Mouse (Mus musculus): ENCODE results near the gene Ccdc126. TPM values are rescaled to one million over a fixed set of nuclear protein-coding genes. Genes with fewer than 3 reads are reported as not detected.
"Not testable (repeated sequence)": the region's sequence is repeated elsewhere in the genome, so short reads cannot be mapped to it uniquely, and the experiment has no call there.

Ccdc126 gene
- polyA plus RNA-seq, 1 experiment from 2014 or later: 13.7 TPM

DNA sequence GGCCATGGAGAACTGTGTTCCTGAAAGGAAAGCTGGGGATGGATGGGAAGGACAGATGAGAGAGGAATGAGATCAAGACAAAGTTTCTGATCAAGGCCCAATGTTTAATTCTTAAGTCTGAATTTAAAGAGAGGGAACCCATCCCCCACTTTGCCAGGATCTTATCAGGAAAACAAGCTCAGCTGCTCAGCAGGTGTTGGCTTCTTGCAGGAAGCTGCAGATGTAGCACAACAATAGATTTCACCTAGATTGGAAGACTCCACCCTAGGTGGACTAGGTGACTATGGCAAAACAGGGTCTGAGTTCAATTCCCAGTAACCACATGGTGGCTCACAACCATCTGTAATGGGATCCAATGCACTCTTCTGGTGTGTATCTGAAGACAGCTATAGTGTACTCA is 20.8 kb upstream of the Ccdc126 start:
- H3K4me2 ChIP-seq (ENCODE audit: low read length): no peak overlapping the region
- H3K4me1 ChIP-seq (replicated peaks; ENCODE audit: control insufficient read depth, insufficient read depth, low read length): no peaks in the 10 kb centered on the region
- ATAC-seq (replicated peaks; ENCODE audit: low FRiP score, low TSS enrichment, low read depth) (no peak), DNase-seq (ENCODE audit: low spot score) (no peak)
- H3K27ac ChIP-seq (ENCODE audit: low read depth): no peak overlapping the region
- no peaks in the 10 kb centered on the region for H3K36me3 ChIP-seq (ENCODE audit: control insufficient read depth, insufficient read depth, low read length)
- H3K27me3 ChIP-seq (replicated peaks; ENCODE audit: control insufficient read depth, insufficient read depth, low read length): no peaks in the 10 kb centered on the region
- H3K9me3 ChIP-seq (ENCODE audit: control insufficient read depth, low read length): no peaks in the 10 kb centered on the region
- H3K9ac ChIP-seq (ENCODE audit: low read length): no peak overlapping the region
- no peak overlapping the region for H3K4me3 ChIP-seq (ENCODE audit: low read depth, low read length)

DNA sequence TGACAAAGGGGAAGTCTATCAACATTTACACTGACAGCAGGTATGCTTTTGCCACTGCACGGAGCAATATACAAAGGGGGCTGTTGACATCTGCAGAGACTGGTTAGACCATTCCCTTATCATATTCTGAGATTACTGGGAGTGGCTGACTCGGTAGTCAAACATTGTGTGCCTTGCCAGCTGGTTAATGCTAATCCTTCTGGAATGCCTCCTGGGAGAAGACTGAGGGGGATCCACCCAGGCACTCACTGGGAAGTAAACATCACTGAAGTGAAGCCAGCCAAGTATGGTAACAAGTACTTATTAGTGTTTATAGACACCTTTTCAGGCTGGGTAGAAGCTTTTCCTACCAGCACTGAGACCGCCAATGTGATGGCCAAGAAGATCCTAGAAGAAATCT is 4.3 kb upstream of the Ccdc126 start:
- WGBS: 40% methylated on average over 3 of the region's 3 CpGs
- H3K9me3 ChIP-seq (ENCODE audit: control insufficient read depth, low read length); H3K4me1 ChIP-seq (replicated peaks; ENCODE audit: control insufficient read depth, insufficient read depth, low read length); H3K9ac ChIP-seq (ENCODE audit: low read length); ATAC-seq (replicated peaks; ENCODE audit: low FRiP score, low TSS enrichment, low read depth); H3K4me2 ChIP-seq (ENCODE audit: low read length); H3K4me3 ChIP-seq (ENCODE audit: low read depth, low read length); H3K27ac ChIP-seq (ENCODE audit: low read depth); DNase-seq (ENCODE audit: low spot score); H3K36me3 ChIP-seq (ENCODE audit: control insufficient read depth, insufficient read depth, low read length); H3K27me3 ChIP-seq (replicated peaks; ENCODE audit: control insufficient read depth, insufficient read depth, low read length): not testable (repeated sequence)

DNA sequence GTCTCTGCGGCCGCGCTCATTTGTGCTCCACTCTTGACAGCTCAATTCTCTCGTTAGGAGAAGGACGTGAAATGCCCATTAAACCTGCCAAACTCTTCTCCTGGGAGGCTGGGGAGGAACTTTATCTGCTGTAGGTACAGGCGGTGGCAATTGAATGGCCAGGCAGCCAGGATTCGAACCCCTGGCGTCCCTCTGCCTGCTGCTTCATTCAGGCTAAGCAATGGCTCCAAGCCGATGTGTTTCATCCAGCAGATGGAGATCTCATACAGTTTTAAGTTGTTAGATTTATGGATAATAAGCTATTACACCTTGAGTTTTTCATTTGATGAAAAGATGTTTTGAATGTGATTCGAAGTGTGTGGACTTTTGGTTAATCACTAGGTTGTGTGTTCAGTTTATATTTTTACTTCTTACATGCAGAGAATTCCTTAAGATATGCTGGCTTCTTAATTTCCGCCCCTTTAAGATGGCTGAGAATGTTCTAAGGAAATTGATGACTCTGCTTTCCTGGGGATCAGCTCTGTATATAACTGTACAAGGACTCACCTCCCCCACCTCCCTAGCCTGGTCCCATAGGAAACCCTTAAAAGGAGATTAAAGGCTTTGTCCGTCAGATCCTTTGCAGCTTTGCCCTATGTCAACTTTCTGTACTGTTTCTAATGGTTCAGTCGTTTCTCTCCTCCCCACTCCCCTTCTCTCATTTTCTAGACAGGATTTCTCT is 681 bp downstream of the Ccdc126 start:
- peaks cover 14% of the 10 kb centered on the region for H3K4me1 ChIP-seq (replicated peaks; ENCODE audit: control insufficient read depth, insufficient read depth, low read length)
- peak overlapping the region; percentile 69 for H3K4me3 ChIP-seq (ENCODE audit: low read depth, low read length)
- 8% methylated on average over 13 of the region's 13 CpGs for WGBS
- DNase-seq (ENCODE audit: low spot score) (no peak), ATAC-seq (replicated peaks; ENCODE audit: low FRiP score, low TSS enrichment, low read depth) (no peak)
- H3K9ac ChIP-seq (ENCODE audit: low read length): peak overlapping the region; percentile 84
- no peaks in the 10 kb centered on the region for H3K36me3 ChIP-seq (ENCODE audit: control insufficient read depth, insufficient read depth, low read length)
- peak overlapping the region; percentile 80 for H3K27ac ChIP-seq (ENCODE audit: low read depth)
- no peaks in the 10 kb centered on the region for H3K27me3 ChIP-seq (replicated peaks; ENCODE audit: control insufficient read depth, insufficient read depth, low read length)
- H3K9me3 ChIP-seq (ENCODE audit: control insufficient read depth, low read length): no peaks in the 10 kb centered on the region
- H3K4me2 ChIP-seq (ENCODE audit: low read length): peak overlapping the region; percentile 61

DNA sequence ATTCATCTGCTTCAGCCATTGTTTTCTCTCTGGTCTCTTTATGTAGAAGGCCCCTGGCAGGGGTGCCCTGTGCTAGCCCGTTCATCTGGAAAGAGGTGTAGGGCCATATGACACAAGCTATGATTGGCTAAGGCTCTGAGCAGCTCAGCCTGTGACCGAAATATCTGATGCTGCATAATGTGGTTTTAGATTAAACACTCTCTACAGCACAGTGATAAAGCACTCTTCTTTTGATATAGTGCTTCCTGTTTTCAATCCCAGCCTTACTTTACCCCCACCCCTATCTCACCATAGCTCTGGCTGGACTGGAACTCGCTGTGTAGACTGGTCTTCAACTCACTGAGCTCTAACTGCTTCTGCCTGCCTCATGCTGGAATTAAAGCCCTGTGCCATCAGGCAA is 2.3 kb downstream of the Ccdc126 start:
- ATAC-seq (replicated peaks; ENCODE audit: low FRiP score, low TSS enrichment, low read depth): no peak
- no peak overlapping the region for H3K4me2 ChIP-seq (ENCODE audit: low read length)
- 67% methylated on average over 3 of the region's 3 CpGs for WGBS
- H3K4me1 ChIP-seq (replicated peaks; ENCODE audit: control insufficient read depth, insufficient read depth, low read length): peaks cover 14% of the 10 kb centered on the region
- H3K9ac ChIP-seq (ENCODE audit: low read length): no peak overlapping the region
- H3K9me3 ChIP-seq (ENCODE audit: control insufficient read depth, low read length): no peaks in the 10 kb centered on the region
- no peak overlapping the region for H3K27ac ChIP-seq (ENCODE audit: low read depth)
- no peak for DNase-seq (ENCODE audit: low spot score)
- H3K36me3 ChIP-seq (ENCODE audit: control insufficient read depth, insufficient read depth, low read length): no peaks in the 10 kb centered on the region
- no peaks in the 10 kb centered on the region for H3K27me3 ChIP-seq (replicated peaks; ENCODE audit: control insufficient read depth, insufficient read depth, low read length)
- H3K4me3 ChIP-seq (ENCODE audit: low read depth, low read length): no peak overlapping the region

DNA sequence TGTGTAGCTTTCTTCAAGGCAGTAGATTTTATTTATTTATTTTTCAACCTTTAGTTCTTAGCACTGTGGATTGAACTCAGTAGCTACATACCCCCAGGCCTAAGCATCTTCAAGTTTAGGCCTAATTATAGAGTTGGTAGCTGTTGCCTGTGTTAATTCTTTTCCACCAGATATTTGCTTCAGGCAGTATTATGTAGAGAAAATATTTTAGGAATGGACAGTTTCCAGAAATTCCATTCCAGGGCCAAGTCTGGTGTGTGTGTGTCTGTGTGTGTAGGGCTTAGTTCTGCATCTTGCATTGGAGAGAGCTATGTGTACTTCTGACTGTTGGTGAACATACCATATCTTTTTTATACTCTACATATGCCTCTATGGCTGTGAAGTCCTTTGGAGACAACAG is 3.0 kb downstream of the Ccdc126 start:
- H3K9ac ChIP-seq (ENCODE audit: low read length): no peak overlapping the region
- H3K27ac ChIP-seq (ENCODE audit: low read depth): 0 out of 2 replicates have a peak overlapping the region, but pooled peaks have one; percentile 27
- DNase-seq (ENCODE audit: low spot score) (no peak), ATAC-seq (replicated peaks; ENCODE audit: low FRiP score, low TSS enrichment, low read depth) (no peak)
- H3K4me3 ChIP-seq (ENCODE audit: low read depth, low read length): no peak overlapping the region
- H3K4me1 ChIP-seq (replicated peaks; ENCODE audit: control insufficient read depth, insufficient read depth, low read length): peaks cover 14% of the 10 kb centered on the region
- H3K27me3 ChIP-seq (replicated peaks; ENCODE audit: control insufficient read depth, insufficient read depth, low read length): no peaks in the 10 kb centered on the region
- H3K9me3 ChIP-seq (ENCODE audit: control insufficient read depth, low read length): no peaks in the 10 kb centered on the region
- H3K4me2 ChIP-seq (ENCODE audit: low read length): no peak overlapping the region
- H3K36me3 ChIP-seq (ENCODE audit: control insufficient read depth, insufficient read depth, low read length): no peaks in the 10 kb centered on the region

DNA sequence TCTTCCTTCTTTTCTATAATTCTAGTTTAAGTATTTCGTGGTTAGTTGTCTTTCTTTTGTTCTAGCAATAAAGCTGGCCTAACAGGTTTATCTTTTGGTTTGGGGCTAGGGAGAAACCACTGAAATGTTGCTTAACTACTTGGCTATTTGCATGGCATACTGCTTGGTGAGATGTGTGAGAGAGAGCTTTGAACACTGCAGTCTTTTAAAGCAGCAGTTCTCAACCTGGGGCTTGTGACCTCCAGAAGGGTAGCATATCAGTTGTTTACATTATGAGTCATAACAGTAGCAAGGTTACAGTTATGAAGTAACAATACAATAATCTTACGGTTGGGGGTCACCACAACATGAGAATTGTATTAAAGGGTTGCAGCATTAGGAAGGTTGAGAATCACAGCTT is 3.9 kb downstream of the Ccdc126 start:
- no peak for DNase-seq (ENCODE audit: low spot score)
- no peak overlapping the region for H3K9ac ChIP-seq (ENCODE audit: low read length)
- H3K4me2 ChIP-seq (ENCODE audit: low read length): no peak overlapping the region
- WGBS: 46% methylated on average over 2 of the region's 2 CpGs
- H3K4me3 ChIP-seq (ENCODE audit: low read depth, low read length): no peak overlapping the region
- H3K9me3 ChIP-seq (ENCODE audit: control insufficient read depth, low read length): no peaks in the 10 kb centered on the region
- no peak overlapping the region for H3K27ac ChIP-seq (ENCODE audit: low read depth)
- no peaks in the 10 kb centered on the region for H3K36me3 ChIP-seq (ENCODE audit: control insufficient read depth, insufficient read depth, low read length)
- H3K4me1 ChIP-seq (replicated peaks; ENCODE audit: control insufficient read depth, insufficient read depth, low read length): peaks cover 14% of the 10 kb centered on the region
- ATAC-seq (replicated peaks; ENCODE audit: low FRiP score, low TSS enrichment, low read depth): no peak
- H3K27me3 ChIP-seq (replicated peaks; ENCODE audit: control insufficient read depth, insufficient read depth, low read length): no peaks in the 10 kb centered on the region

DNA sequence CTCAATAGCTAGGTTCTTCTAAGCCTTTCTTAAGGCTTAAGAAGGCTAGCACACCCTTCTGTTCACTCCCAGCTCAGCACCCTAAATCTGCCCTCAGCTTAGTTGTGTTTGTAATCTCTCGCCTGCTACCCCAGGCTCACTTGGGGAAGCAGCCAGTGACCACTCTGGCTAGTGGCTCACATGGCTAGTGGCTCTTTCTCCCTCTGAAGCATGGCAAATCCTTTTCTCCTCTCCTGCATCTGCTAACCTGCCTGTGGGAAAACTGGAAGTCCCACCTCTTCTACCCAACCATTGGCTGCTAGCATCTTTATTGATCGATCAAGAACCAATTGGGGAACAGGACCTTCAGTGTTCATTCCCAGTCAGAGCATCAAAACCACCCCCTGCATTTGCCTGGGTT is 5.5 kb downstream of the Ccdc126 start:
- Histone ChIP-seq H3K9me3 (ENCODE audit: control insufficient read depth, low read length) (no peaks in the 10 kb centered on the region), H3K4me2 (ENCODE audit: low read length) (no peak overlapping the region), H3K4me1 (replicated peaks; ENCODE audit: control insufficient read depth, insufficient read depth, low read length) (peaks cover 14% of the 10 kb centered on the region), H3K27me3 (replicated peaks; ENCODE audit: control insufficient read depth, insufficient read depth, low read length) (no peaks in the 10 kb centered on the region), H3K36me3 (ENCODE audit: control insufficient read depth, insufficient read depth, low read length) (no peaks in the 10 kb centered on the region), H3K9ac (ENCODE audit: low read length) (no peak overlapping the region), H3K4me3 (ENCODE audit: low read depth, low read length) (no peak overlapping the region), H3K27ac (ENCODE audit: low read depth) (no peak overlapping the region)
- 63% methylated on average over 2 of the region's 2 CpGs for WGBS
- ATAC-seq (replicated peaks; ENCODE audit: low FRiP score, low TSS enrichment, low read depth) (no peak), DNase-seq (ENCODE audit: low spot score) (no peak)

DNA sequence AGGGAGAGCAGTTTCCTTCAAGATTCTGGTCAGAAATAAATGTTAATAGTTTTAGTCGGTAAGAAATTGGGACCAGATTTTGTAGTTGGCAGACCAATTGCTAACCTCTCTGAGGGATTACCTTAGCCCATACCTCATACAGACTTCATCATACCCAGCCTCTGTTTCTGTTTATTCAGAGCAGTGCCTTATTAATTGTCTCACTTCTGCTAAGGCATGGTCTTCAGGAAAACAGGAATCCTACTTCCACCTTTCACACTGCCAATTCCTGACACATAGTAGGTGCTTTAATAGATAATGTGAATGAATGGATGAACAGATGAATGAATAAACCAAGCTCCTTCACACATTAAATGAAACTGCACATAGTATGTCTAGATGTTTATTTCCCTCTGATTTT is 6.2 kb downstream of the Ccdc126 start:
- Histone ChIP-seq H3K27ac (ENCODE audit: low read depth) (no peak overlapping the region), H3K9ac (ENCODE audit: low read length) (no peak overlapping the region), H3K9me3 (ENCODE audit: control insufficient read depth, low read length) (no peaks in the 10 kb centered on the region), H3K4me2 (ENCODE audit: low read length) (no peak overlapping the region), H3K4me1 (replicated peaks; ENCODE audit: control insufficient read depth, insufficient read depth, low read length) (peaks cover 14% of the 10 kb centered on the region), H3K36me3 (ENCODE audit: control insufficient read depth, insufficient read depth, low read length) (no peaks in the 10 kb centered on the region), H3K4me3 (ENCODE audit: low read depth, low read length) (no peak overlapping the region), H3K27me3 (replicated peaks; ENCODE audit: control insufficient read depth, insufficient read depth, low read length) (no peaks in the 10 kb centered on the region)
- DNase-seq (ENCODE audit: low spot score) (no peak), ATAC-seq (replicated peaks; ENCODE audit: low FRiP score, low TSS enrichment, low read depth) (no peak)
- WGBS: 76% methylated on average over 1 of the region's 1 CpGs

DNA sequence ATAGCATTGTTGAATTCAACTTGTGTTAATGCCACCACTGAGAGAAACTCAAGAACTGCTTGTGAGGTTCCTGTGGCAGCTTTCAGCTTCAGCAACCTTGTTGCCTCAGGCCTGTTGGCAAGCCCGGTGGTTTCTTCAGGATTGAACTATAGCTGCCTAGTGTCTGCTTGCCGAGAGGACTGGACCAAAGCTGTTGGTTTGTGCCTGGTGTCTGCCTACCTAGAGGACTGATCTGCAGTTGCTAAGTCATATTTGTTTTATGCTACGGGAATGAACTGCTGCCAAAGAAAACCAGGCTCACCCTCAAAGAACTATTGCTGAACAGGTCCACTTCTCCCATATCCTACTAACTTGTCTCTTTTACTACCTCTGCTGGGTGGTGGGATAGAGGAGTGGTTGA is 7.8 kb downstream of the Ccdc126 start:
- 78% methylated on average over 3 of the region's 3 CpGs for WGBS
- Histone ChIP-seq H3K4me2 (ENCODE audit: low read length) (no peak overlapping the region), H3K9ac (ENCODE audit: low read length) (no peak overlapping the region), H3K4me1 (replicated peaks; ENCODE audit: control insufficient read depth, insufficient read depth, low read length) (peaks cover 8% of the 10 kb centered on the region; the same call in 1 of the 2 replicates), H3K27ac (ENCODE audit: low read depth) (no peak overlapping the region), H3K27me3 (replicated peaks; ENCODE audit: control insufficient read depth, insufficient read depth, low read length) (no peaks in the 10 kb centered on the region), H3K9me3 (ENCODE audit: control insufficient read depth, low read length) (no peaks in the 10 kb centered on the region), H3K4me3 (ENCODE audit: low read depth, low read length) (no peak overlapping the region), H3K36me3 (ENCODE audit: control insufficient read depth, insufficient read depth, low read length) (no peaks in the 10 kb centered on the region)
- no peak for DNase-seq (ENCODE audit: low spot score)
- ATAC-seq (replicated peaks; ENCODE audit: low FRiP score, low TSS enrichment, low read depth): no peak

Measured in intestine, embryonic 14.5 days (tissue).